Mouse (Mus musculus) c-Kit-positive CD71-negative TER-119-negative erythroid progenitor cells, embryonic 14.5 days (primary cell): ENCODE measurements around the gene Phactr3.

Experiments
- DNase-seq: peaks from one replicate; pipeline ENCODE4 v3.0.0-alpha.2; 2013; ENCODE audit warnings: low read depth

Phactr3 gene

DNA sequence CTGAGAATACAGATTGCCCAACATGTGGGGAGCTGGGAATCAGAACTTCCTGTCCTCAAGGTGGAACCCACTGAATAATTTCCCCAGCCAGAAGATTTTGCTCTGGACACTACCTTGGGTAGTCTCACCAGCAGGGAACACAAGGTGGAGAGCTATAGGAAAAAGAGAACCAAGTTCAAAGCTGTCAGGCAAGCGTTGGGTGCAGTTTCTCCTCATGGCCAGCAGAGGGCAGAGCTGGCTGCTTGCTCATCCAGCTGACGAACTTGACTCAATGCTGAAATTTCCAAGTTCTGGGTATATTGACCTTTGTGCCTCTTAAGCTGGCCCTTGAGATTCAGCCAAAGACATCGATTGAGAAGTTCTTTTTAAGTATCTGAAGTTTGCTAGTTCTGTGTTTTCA, 18.7 kb downstream of the Phactr3 start:
- DNase-seq: peak; percentile 20

DNA sequence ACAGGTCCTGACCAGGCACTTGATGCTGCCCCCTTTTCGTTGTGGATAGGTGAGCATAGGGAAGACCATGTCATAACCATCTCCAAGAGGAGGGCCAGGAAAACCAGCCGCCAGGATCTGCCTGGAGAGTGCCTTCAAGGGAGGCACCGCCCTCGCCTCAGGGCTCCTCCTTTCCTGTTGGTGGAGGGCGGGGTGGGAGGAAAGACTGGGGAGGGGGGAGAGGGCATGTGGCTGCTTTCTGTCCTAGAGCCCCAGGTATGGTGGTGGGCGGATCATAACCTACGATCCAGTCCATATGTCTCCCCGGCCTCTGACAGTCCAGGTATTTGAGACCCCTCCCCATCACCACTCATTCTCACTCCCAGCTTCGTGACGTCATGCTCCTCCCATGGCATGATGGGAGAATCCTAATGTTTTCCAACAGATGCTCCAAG, 22.7 kb downstream of the Phactr3 start:
- no peak for DNase-seq

DNA sequence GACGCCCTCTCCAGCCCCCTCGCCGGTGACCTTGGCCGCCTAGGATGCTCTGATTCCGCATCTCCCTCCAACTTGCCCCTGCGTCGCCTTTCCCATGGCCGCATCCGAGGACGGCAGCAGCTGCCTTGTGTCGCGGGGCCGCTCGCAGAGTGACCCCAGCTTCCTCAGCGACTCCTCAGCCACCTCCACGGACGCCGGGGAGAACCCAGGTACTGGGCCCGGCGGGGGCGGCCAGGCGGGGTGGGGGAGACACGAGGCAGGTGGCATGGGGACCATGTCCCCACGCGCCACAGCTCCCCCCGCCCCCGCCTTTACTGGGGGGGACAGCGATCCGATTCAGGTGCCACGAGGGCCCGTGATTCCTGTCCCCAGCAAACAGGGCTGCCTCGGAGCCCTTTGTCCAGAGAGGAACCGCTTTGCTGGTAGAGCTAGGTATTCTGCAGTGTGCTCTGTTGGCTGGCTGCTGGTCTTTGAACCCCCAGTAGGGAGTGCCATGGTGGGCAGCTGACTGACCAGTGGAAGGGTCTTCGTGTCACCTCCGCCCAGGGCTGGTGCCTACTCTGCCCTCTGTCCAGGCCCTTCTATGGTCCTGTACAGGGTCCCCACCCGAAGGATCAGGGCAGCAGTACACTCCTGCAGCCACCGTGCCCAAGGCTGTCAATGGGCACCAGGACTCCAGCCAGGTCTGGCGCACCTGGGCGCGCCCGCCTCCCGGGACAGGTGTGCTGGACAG, 23.7 kb downstream of the Phactr3 start:
- no peak for DNase-seq

GRCm38 (mm10) chr2:178143024-178143415, 24.2 kb downstream of the Phactr3 start:
- no peak for DNase-seq

DNA sequence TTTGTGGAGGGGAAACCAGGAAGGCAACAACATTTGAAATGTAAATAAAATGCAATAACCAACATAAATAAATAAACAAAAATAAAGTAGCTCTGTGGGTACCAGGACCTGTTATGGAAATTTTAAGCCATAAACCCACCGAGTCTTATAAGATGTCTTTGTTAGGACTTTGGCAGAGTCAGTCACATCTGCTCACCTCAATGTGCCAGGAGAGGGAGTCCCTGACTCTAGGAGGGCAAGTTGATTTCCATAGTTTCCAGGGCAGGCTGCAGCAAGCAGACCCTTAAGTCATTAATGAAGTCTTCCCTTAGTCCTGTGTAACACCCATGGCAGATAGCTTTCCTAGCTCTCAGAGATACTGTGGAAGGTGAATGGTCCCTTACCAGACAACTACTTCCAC, 25.1 kb downstream of the Phactr3 start:
- DNase-seq: no peak

GRCm38 (mm10) chr2:178149312-178149711, 30.5 kb downstream of the Phactr3 start:
- no peak for DNase-seq

DNA sequence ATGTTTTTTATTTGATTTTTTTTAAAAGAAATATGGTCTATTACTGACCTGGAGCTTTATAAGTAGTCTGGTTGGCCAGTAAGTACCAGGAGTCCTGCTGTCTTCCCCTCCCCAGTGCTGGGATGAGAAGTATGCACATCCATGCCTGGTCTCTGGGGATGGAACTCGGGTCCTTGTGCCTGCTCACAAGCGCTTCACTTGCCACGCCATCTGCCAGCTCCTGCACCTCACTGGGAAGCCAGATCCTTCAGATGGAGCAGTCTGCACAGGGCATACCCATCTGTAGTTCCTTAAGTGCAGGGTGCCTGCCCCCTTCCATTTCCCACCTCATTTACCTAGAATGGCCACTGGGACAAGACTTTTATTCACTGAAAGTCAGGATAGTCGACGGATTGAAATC, 31.9 kb downstream of the Phactr3 start:
- DNase-seq: no peak

- no peak for DNase-seq
These were observed 34.8 kb downstream of the Phactr3 start for GRCm38 (mm10) chr2:178153601-178154000.

GRCm38 (mm10) chr2:178154129-178154528, 35.4 kb downstream of the Phactr3 start:
- no peak for DNase-seq

DNA sequence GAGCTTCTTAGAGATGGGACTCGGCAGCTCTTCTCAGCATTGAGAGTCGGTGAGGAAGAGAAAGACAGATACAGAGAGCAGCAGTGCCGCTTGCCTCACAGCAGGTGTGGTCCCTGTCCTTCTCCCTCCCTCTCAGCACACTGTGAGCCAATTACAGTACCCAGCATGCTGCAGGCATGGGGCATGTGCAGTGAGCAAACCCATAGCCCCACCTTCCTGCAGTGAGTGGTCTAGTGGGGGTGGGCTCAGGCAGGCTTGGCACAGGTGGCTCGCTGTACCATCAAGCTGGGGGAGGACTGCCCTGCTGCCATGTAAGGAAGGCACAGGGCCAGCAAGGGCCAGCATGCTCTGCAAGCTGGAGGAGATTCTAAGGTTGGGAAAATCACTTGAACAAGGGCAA, 35.8 kb downstream of the Phactr3 start:
- DNase-seq: no peak

DNA sequence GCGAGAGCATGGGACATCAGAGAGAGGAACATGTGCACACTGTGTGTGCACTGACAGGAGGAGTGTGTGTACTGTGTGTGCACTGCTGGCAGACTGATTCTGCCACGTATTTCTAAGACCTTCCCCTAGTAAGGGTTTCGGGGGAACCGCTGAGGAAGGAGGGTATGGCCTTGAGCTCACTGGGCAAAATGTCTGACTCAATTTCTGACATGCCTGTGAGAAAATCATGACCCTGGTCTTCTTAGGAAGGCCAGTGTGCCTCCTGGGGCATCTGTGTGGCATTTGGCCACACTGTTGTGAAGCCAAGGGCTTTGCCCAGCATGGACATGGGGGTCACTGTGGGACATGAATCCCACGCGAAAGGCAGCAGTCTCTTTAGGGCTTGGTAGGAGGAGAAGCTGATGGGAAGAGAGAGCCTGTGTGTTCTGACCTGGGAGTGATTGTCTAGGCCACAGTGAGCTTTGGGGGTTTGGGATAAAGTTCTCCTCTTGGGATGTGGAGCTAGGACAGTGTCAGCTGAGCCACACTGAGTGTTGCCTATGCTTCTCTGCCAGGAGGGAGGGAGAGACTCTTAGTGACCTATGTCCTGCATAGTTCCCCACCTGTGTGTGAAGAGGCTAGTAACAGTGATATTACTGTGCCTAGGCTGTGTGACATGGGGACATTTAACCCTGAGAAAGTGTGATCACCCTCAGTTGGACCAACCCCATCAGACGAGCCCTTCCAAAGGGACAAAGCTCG, 36.6 kb downstream of the Phactr3 start:
- DNase-seq: no peak

DNA sequence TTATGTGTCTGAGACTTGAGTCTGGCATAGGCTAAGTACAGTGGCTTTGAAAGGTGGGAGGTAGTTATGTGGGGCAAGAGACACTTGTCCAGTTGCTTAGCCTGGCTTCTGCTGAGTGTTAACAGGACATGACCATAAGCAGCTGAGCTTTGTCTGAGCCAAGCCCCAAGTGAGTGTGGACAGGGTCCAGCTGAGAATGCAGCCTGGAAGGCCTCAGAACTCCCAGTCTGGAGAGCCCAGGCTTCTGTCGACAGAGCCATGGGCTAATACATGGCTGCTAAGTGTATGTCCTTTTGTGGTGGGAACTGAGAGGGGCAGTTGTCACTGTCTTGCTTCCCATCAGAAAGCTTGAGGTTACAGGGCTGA, 37.1 kb downstream of the Phactr3 start:
- DNase-seq: no peak

- no peak for DNase-seq
These were observed 40.2 kb downstream of the Phactr3 start for GRCm38 (mm10) chr2:178158936-178159335.

DNA sequence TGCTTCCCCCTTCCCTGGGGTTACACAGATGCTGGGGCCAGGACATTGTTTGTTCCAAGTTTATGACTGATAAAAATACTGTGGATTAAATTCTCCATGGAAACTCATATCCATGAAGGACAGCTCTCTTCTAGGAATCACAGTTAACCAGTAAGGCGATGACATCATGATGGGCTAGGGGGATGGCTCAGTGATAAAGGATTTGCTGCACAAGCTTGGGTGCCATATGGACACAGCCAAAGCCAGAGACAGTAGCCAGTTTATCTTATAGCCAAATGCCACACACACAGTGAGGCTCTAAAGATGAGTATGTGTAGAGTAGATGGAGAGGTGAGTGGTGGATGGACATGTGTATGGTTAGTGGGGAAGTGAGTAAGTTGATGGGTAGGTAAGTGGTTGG, 45.2 kb downstream of the Phactr3 start:
- DNase-seq: no peak

DNA sequence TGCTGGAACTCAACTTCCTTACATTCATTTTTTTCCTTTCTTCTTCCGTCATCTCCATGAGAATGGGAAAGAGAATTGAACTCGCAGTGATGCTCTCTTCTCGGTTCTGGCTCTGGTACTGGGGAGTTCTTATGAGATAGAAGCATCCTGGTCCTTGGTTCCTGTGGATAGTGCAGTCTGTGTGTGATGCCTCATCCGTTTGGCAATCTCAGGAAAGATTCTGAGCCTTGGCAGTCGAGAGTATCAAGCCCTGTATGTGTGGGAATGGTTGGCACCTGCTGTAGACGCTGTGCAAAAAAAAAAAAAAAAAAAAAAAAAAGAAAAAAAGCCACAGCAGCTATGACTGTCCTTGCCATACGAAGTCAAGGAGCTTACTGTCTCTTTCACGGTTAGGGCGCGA, 47.2 kb downstream of the Phactr3 start:
- no peak for DNase-seq

DNA sequence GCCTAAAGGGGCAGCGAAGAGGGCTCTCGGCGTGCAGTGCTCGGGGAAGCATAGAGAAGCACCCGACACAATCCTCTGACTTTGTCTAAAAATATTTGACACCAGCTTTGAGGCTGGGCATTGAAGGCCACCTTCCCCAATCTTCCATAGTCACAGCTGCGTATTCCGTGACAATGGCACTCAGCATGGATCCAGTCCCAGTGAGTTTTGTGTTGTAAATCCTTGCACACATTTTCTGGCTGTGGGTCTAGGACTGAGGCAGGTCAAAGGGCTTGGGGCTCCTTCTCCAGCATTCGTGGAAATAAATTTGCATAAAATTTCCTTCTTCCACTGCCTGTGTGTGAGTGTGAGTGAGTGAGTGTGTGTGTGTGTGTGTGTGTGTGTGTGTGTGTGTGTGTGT, 51.2 kb downstream of the Phactr3 start:
- DNase-seq: no peak

DNA sequence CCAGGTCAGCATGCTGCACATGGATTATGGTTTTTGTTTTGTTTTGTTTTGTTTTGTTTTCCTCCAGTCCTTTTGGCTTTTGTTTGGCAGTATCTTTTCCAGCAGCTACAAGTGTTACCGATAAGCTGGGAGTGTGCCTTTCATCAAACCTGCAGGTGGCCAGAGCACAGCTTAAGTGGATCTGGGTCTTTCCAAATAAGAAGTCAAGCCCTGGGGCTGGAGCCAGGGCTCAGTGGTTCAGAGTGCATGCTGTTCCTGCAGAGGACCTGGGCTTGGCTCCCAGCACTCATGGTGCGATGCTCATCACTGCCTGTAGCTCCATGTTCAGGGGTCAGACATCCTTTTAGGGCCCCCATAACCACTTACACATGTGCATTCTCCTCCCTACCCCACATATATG, 55.2 kb downstream of the Phactr3 start:
- no peak for DNase-seq

- DNase-seq: no peak
These were observed 56.6 kb downstream of the Phactr3 start for GRCm38 (mm10) chr2:178175286-178175931.

- DNase-seq: no peak
These were observed 65.5 kb downstream of the Phactr3 start for GRCm38 (mm10) chr2:178184251-178184650.

DNA sequence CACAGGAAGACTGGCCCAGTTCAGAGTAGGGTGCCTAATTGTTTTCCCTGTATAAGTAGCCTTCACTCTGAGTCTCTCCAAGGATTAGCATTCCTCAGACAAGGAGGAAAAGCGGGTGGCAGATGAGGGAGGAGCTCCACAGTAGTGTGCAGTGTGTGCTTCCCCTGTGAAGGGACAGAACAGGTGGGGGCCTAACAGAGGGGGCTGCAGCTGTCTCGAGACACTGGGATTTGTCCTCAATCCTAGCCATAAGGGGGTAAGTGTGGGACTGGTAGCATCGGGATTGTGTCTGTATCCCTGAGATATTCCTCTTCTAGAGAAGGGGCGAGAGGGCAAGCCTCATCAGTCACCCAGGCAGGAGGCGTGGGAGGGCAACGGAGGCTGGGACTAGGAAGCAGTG, 66.1 kb downstream of the Phactr3 start:
- DNase-seq: no peak

- no peak for DNase-seq
These were observed 70.2 kb downstream of the Phactr3 start for GRCm38 (mm10) chr2:178188988-178189387.

- DNase-seq: no peak
These were observed 74.1 kb downstream of the Phactr3 start for GRCm38 (mm10) chr2:178192881-178193280.

DNA sequence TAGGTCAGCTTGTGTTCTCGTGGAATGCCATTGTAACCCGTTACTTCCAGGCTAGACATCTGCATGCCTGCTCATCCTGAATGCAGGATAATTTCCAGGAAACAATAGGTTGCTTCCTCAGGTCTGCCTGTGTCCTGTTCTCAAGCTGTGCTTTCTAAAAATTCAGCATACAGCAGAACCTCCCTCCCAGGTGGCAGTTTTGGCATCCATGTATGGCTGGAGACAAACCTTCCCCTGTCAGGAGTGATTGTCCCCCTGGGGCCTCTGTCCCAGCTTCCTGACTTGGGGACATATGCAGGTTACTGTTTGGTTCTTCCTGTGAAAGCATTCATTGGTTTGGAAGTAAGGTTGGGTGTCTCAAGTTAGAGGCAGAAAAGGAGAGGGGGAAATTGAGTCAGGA, 74.7 kb downstream of the Phactr3 start:
- no peak for DNase-seq
